ENCODE assay signal across 9 mouse cellular contexts in the genomic region with DNA sequence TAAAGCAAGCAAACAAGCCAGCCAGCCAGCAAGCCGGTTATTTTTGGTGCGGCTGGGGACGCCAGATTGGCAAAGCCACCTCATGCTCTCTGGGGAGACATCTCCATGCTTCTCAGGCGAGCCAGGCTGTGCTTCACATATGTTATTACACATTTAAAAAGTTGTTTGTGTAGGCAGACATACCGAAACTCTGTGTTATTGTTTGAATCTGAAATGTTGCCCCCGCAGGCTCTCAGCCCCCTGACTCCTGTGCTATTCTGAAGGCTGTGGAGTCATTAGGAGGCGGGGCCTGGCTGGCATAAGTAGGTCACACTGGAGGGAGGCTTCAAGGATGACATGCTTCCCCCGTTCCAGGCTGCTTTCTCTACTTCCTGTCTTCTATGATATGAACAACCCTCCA.
DNase-seq lines count a peak whose midpoint lies in the region; ATAC-seq lines count a peak whose summit lies in the region.
"Had no signal": no experiment of that assay in that cellular context is flagged by ENCODE, and none has a peak within 500 bp of the region (broad histone marks: within the 10 kb centered on the region; RNA-seq: fewer than 3 reads in every experiment).

No protein-coding gene starts in this region.

- no peak for ATAC-seq in midbrain, embryonic 11.5 days (ENCODE audit: low FRiP score)

- DNase-seq in midbrain, embryonic 11.5 days (ENCODE audit: low spot score, missing footprints), result peak; percentile 37
- no peak for DNase-seq in midbrain, embryonic 10.5 days (ENCODE audit: low spot score)
- peak; percentile 73 to 81 for DNase-seq in cerebellum, postnatal 14 days
- peak; percentile 81 for DNase-seq in layer of hippocampus, adult 9-11 months
- DNase-seq in telencephalon, adult 2 months (ENCODE audit: low read depth, low spot score), result peak; percentile 35
- no peak for DNase-seq in urinary bladder, postnatal 36 days (ENCODE audit: low spot score in 2 of 2)
- DNase-seq in thymus, adult 18-20 months, result no peak
- DNase-seq: kidney, postnatal 36 days had no signal

- no peaks in the 10 kb centered on the region for H3K9me3 ChIP-seq in midbrain, embryonic 11.5 days (ENCODE audit: control insufficient read depth, low read length)
- no peaks in the 10 kb centered on the region for H3K9me3 ChIP-seq in midbrain, embryonic 10.5 days (replicated peaks)
- H3K9me3 ChIP-seq: megakaryocyte, embryonic 14.5 days had no signal

- no peak overlapping the region for H3K4me3 ChIP-seq in midbrain, embryonic 11.5 days (ENCODE audit: low read depth, low read length)
- H3K4me3 ChIP-seq in midbrain, embryonic 10.5 days, result no peak overlapping the region
- H3K4me3 ChIP-seq: megakaryocyte, embryonic 14.5 days had no signal

- H3K9ac ChIP-seq in midbrain, embryonic 11.5 days (ENCODE audit: low read length), result no peak overlapping the region

- WGBS in midbrain, embryonic 11.5 days, result 82% methylated on average over 8 of the region's 8 CpGs
- WGBS in midbrain, embryonic 10.5 days, result 85% methylated on average over 8 of the region's 8 CpGs

- no peaks in the 10 kb centered on the region for H3K27me3 ChIP-seq in midbrain, embryonic 11.5 days (ENCODE audit: control insufficient read depth, insufficient read depth, low read length)
- no peaks in the 10 kb centered on the region for H3K27me3 ChIP-seq in midbrain, embryonic 10.5 days (ENCODE audit: low read depth, poor library complexity, severe bottlenecking)
- H3K27me3 ChIP-seq: megakaryocyte, embryonic 14.5 days had no signal

- H3K4me2 ChIP-seq in midbrain, embryonic 11.5 days, result no peak overlapping the region

- H3K27ac ChIP-seq in midbrain, embryonic 11.5 days (ENCODE audit: low read depth, low read length), result no peak overlapping the region
- H3K27ac ChIP-seq in midbrain, embryonic 10.5 days (replicated peaks), result no peak overlapping the region

- no peaks in the 10 kb centered on the region for H3K4me1 ChIP-seq in midbrain, embryonic 11.5 days (ENCODE audit: control insufficient read depth, insufficient read depth, low read length)
- no peaks in the 10 kb centered on the region for H3K4me1 ChIP-seq in midbrain, embryonic 10.5 days

- no peaks in the 10 kb centered on the region for H3K36me3 ChIP-seq in midbrain, embryonic 11.5 days (ENCODE audit: control insufficient read depth, insufficient read depth, low read length)
- no peaks in the 10 kb centered on the region for H3K36me3 ChIP-seq in midbrain, embryonic 10.5 days

Comparison
In these comparisons a context has a peak if more than half of its experiments do, and no peak if none do; other contexts are left out.
1. DNase-seq: peak in midbrain, embryonic 11.5 days (single experiment), cerebellum, postnatal 14 days (2 of 2), layer of hippocampus, adult 9-11 months (single experiment) and telencephalon, adult 2 months (single experiment); none in midbrain, embryonic 10.5 days (single experiment), urinary bladder, postnatal 36 days (0 of 2) and thymus, adult 18-20 months (0 of 2).